Mouse (Mus musculus): ENCODE results near the gene Nucks1. TPM values are rescaled to one million over a fixed set of nuclear protein-coding genes. Genes with fewer than 3 reads are reported as not detected.

Gene Nucks1
- polyA plus RNA-seq, 1 experiment from 2014 or later, result 38.4 TPM

DNA sequence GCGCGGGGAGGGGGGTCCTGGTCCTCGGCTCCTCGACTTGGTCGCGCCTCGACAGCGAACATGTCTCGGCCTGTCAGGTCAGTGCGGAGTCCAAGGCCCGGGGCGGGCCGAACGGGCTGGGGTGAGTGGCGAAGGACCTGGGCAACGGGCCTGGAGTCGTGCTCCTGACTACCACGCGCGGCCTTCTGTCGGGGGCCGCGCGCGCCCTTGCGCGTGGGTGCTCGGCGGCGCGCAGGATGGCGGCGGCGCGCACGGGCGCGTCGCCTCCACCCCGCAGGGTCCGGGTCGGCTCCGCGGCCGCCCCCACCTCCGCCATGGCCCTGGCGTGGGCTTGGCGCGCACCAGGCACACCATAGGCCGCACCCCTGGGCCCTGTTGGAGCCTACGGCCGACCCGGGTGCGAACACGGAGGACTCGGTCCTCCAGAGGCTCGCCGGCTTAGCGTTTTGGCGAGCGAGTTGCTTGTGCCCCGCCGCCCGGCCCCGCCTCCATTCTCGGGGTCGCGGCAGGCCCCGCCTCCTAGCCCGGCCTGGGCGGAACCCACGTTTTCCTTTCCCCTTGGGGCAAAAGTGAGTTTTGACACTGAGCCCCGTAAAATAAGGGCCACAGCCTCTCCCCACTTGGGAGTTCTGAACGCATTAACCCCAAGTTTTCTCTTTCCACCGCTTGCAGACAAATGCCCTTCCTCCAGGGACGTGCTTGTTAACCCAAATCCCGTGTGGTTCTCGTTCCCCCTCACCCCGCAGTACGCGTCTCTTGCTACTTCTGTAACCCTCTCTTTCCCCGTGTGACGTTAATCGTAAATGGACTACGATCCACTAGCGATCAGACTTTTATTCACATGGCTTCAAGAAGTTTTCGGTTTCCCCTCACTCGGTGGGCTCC is 582 bp downstream of the Nucks1 start:
- peak overlapping the region; percentile 67 for H3K4me2 ChIP-seq (replicated peaks)
- peaks cover 18% of the 10 kb centered on the region for H3K4me1 ChIP-seq (replicated peaks; ENCODE audit: control insufficient read depth, insufficient read depth, low read length)
- DNase-seq (ENCODE audit: low spot score), result peak; percentile 71
- ATAC-seq (ENCODE audit: low FRiP score), result peak; percentile 81
- no peaks in the 10 kb centered on the region for H3K9me3 ChIP-seq (ENCODE audit: control insufficient read depth, low read length)
- H3K27ac ChIP-seq, result peak overlapping the region; percentile 98
- H3K4me3 ChIP-seq (replicated peaks; ENCODE audit: low read length), result peak overlapping the region; percentile 96
- no peaks in the 10 kb centered on the region for H3K36me3 ChIP-seq (replicated peaks; ENCODE audit: control insufficient read depth, insufficient read depth)
- peak overlapping the region; percentile 96 for H3K9ac ChIP-seq
- H3K27me3 ChIP-seq (ENCODE audit: control insufficient read depth, insufficient read depth, low read length), result peaks cover 5% of the 10 kb centered on the region
- under 1% methylated on average over 79 of the region's 88 CpGs for WGBS

DNA sequence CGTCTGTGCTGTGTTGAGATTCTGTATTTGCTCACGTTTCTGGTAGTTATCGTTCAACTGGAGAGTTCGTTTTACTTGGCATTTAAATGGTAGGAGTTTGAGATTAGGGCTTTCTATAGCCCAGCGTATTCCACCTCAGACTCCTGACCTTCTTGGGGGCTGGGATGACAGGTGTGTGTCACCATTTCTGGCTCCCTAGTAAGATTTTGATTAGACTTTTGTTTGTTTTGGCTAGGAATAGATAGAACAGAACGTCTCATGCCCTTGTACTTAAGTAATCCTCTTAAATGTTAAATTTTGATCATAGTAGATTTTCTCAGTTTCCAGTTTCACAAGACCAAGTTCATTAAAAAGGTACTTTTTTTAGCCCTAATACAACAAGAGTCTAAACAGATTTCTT is 7.3 kb downstream of the Nucks1 start:
- no peak overlapping the region for H3K27ac ChIP-seq
- H3K9ac ChIP-seq, result no peak overlapping the region
- no peak overlapping the region for H3K4me2 ChIP-seq (replicated peaks)
- H3K36me3 ChIP-seq (replicated peaks; ENCODE audit: control insufficient read depth, insufficient read depth), result peaks cover 39% of the 10 kb centered on the region
- DNase-seq (ENCODE audit: low spot score) (no peak), ATAC-seq (ENCODE audit: low FRiP score) (no peak)
- no peaks in the 10 kb centered on the region for H3K9me3 ChIP-seq (ENCODE audit: control insufficient read depth, low read length)
- H3K27me3 ChIP-seq (ENCODE audit: control insufficient read depth, insufficient read depth, low read length), result no peaks in the 10 kb centered on the region
- H3K4me1 ChIP-seq (replicated peaks; ENCODE audit: control insufficient read depth, insufficient read depth, low read length), result peaks cover 14% of the 10 kb centered on the region
- H3K4me3 ChIP-seq (replicated peaks; ENCODE audit: low read length), result no peak overlapping the region
- WGBS, result 85% methylated on average over 6 of the region's 6 CpGs

DNA sequence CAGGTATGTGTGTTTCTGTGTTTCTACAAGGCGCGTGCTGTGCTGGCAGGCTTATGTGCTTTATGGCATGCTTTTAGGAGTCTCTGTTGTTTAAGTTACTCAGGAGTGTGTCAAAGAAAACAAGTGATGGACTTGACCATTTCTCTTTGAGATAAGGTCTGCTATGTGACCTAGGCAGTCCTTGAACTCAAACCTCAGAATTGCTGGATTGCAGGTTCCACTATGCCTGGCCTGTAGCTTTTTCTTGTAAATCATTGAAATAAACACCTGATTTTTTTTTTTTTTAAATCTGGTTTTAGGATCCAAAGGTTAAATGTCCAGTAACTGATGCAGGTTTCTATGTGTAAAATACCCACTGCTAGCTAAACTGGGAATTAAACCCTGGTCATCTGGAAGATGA is 8.7 kb downstream of the Nucks1 start:
- Histone ChIP-seq H3K4me3 (replicated peaks; ENCODE audit: low read length) (no peak overlapping the region), H3K9me3 (ENCODE audit: control insufficient read depth, low read length) (no peaks in the 10 kb centered on the region), H3K36me3 (replicated peaks; ENCODE audit: control insufficient read depth, insufficient read depth) (peaks cover 53% of the 10 kb centered on the region), H3K4me1 (replicated peaks; ENCODE audit: control insufficient read depth, insufficient read depth, low read length) (peaks cover 10% of the 10 kb centered on the region; the same call in 1 of the 2 replicates), H3K27me3 (ENCODE audit: control insufficient read depth, insufficient read depth, low read length) (no peaks in the 10 kb centered on the region), H3K4me2 (replicated peaks) (no peak overlapping the region), H3K9ac (no peak overlapping the region), H3K27ac (no peak overlapping the region)
- 100% methylated on average over 2 of the region's 2 CpGs for WGBS
- no peak for ATAC-seq (ENCODE audit: low FRiP score)
- DNase-seq (ENCODE audit: low spot score), result no peak

DNA sequence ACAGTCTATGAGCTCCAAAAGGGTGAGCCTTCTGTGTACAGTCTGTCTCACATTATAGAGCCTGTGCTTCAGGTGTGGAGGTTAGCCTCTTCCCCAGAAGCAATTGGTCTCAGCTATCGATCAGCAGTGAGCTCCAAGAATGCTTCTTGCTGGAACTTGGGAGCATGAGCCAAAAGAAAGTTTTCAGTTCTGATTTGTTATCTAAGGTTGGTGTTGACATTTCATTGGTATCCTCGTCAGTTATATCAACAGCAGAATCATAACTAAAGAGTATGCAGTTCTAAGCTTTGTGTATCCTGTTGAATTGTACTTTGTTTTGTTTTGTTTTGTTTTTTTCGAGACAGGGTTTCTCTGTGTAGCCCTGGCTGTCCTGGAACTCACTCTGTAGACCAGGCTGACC is 11.8 kb downstream of the Nucks1 start:
- DNase-seq (ENCODE audit: low spot score) (no peak), ATAC-seq (ENCODE audit: low FRiP score) (no peak)
- no peaks in the 10 kb centered on the region for H3K4me1 ChIP-seq (replicated peaks; ENCODE audit: control insufficient read depth, insufficient read depth, low read length)
- no peak overlapping the region for H3K4me3 ChIP-seq (replicated peaks; ENCODE audit: low read length)
- H3K9ac ChIP-seq, result no peak overlapping the region
- H3K27ac ChIP-seq, result no peak overlapping the region
- H3K4me2 ChIP-seq (replicated peaks), result no peak overlapping the region
- 98% methylated on average over 3 of the region's 3 CpGs for whole genome bisulfite sequencing
- peaks cover 81% of the 10 kb centered on the region for H3K36me3 ChIP-seq (replicated peaks; ENCODE audit: control insufficient read depth, insufficient read depth)
- H3K27me3 ChIP-seq (ENCODE audit: control insufficient read depth, insufficient read depth, low read length), result no peaks in the 10 kb centered on the region
- no peaks in the 10 kb centered on the region for H3K9me3 ChIP-seq (ENCODE audit: control insufficient read depth, low read length)

DNA sequence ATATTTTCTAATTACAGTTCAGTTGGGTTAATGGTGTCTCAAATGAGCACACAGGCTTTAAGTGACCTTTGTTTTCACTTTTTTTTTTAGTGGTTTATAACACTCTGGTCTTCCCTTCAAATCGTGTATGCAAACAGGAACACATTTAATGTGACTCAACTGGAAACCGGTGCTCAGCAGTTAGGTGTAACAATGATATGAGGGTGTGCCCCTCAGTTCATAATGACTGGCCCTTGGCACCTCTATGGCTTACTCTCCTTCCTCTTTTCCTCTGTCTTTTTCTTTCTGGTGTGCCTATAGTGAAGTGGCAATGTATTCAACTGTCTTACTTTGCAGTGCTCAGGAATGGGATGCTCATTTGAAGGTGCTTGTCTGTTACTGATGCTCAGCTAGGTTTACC is 23.1 kb downstream of the Nucks1 start:
- no peak overlapping the region for H3K4me3 ChIP-seq (replicated peaks; ENCODE audit: low read length)
- WGBS, result 87% methylated on average over 2 of the region's 2 CpGs
- peaks cover 59% of the 10 kb centered on the region for H3K36me3 ChIP-seq (replicated peaks; ENCODE audit: control insufficient read depth, insufficient read depth)
- no peaks in the 10 kb centered on the region for H3K4me1 ChIP-seq (replicated peaks; ENCODE audit: control insufficient read depth, insufficient read depth, low read length)
- no peak for ATAC-seq (ENCODE audit: low FRiP score)
- no peak overlapping the region for H3K9ac ChIP-seq
- DNase-seq (ENCODE audit: low spot score), result no peak
- no peaks in the 10 kb centered on the region for H3K27me3 ChIP-seq (ENCODE audit: control insufficient read depth, insufficient read depth, low read length)
- H3K27ac ChIP-seq, result no peak overlapping the region
- H3K9me3 ChIP-seq (ENCODE audit: control insufficient read depth, low read length), result no peaks in the 10 kb centered on the region
- no peak overlapping the region for H3K4me2 ChIP-seq (replicated peaks)

DNA sequence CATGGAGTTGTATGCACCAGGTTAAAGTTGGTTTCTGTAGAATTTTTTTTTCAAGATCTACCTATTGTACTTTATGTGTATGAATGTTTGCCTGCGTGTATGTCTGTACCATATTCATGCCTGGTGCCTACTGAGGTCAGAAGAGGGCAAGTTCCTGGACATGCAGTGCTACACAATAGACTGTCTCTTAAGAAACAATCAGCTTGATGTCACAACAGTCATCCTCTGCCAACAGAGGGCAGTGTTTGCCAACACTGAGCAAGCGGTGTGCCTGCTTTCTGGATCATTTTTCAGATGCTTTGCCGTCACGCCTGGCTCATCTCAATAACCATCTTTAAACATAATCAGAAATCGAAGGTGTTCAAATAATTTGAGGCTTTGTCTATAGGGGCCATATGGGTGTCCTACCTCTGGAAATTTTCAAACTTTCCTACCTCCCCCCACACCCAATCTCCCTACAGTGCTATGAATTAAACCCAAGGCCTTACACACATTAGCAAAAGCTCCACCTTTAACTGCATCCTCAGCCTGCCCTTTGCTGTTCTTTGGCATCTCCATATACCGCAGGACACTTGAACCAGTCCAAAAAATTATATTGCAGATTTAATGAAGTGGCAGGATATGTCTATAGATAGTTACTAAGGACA is 27.4 kb downstream of the Nucks1 start:
- DNase-seq (ENCODE audit: low spot score) (peak; percentile 86), ATAC-seq (ENCODE audit: low FRiP score) (peak; percentile 64; the same call in 1 of the 2 replicates)
- H3K27ac ChIP-seq, result no peak overlapping the region
- no peak overlapping the region for H3K9ac ChIP-seq
- H3K27me3 ChIP-seq (ENCODE audit: control insufficient read depth, insufficient read depth, low read length), result no peaks in the 10 kb centered on the region
- H3K36me3 ChIP-seq (replicated peaks; ENCODE audit: control insufficient read depth, insufficient read depth), result peaks cover 20% of the 10 kb centered on the region; the same call in 1 of the 2 replicates
- 43% methylated on average over 6 of the region's 6 CpGs for WGBS
- H3K9me3 ChIP-seq (ENCODE audit: control insufficient read depth, low read length), result no peaks in the 10 kb centered on the region
- H3K4me2 ChIP-seq (replicated peaks), result no peak overlapping the region
- no peaks in the 10 kb centered on the region for H3K4me1 ChIP-seq (replicated peaks; ENCODE audit: control insufficient read depth, insufficient read depth, low read length)
- H3K4me3 ChIP-seq (replicated peaks; ENCODE audit: low read length), result no peak overlapping the region

DNA sequence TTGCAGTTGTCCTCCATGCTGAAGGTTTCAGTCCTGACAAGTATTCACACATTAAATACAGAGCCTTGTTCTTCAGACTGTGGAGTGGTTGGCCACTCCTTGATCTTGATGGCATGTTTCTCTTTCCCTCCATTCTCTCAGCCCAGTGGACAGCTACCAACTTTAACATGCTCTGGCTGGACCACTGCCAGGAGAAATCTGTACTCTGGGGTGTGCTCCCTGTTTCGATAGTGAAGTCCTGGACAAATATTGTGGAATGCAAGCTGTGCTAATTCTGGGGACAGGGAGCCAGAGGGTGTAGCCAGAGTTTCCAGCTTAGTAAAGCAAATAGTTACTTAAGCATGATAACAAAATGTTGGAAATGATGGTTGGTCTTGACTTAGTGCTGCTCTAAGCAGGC is 28.5 kb downstream of the Nucks1 start:
- Histone ChIP-seq H3K27ac (no peak overlapping the region), H3K4me1 (replicated peaks; ENCODE audit: control insufficient read depth, insufficient read depth, low read length) (no peaks in the 10 kb centered on the region), H3K4me3 (replicated peaks; ENCODE audit: low read length) (no peak overlapping the region), H3K4me2 (replicated peaks) (no peak overlapping the region), H3K9me3 (ENCODE audit: control insufficient read depth, low read length) (no peaks in the 10 kb centered on the region), H3K9ac (no peak overlapping the region), H3K27me3 (ENCODE audit: control insufficient read depth, insufficient read depth, low read length) (no peaks in the 10 kb centered on the region), H3K36me3 (replicated peaks; ENCODE audit: control insufficient read depth, insufficient read depth) (peaks cover 15% of the 10 kb centered on the region; the same call in 1 of the 2 replicates)
- WGBS, result 84% methylated on average over 1 of the region's 1 CpGs
- DNase-seq (ENCODE audit: low spot score) (no peak), ATAC-seq (ENCODE audit: low FRiP score) (no peak)

DNA sequence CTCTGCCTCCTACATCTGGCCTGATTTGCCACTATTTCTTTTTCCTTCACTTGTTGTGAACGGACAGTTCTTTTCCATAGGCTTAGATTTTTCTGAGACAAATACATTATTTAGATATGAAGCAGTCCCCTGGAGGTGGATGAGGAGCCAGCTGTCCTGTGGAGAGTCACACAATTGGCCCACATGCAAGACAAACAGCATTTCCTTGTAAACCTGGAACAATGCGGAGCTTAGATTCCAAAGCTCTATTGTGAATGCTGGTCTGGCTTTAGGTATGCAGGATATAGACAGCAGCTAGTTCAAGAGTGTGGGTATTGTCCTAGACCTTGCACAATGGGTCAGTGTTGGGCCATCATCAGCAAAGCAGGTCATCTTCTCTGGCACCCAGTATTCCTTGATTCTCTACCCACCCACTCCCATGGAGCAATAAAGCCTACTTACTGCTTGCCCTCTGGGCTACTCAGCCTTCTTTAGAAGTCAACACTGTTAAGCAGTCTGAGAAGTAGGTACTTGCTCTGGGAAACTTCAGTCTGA is 30.4 kb downstream of the Nucks1 start:
- Histone ChIP-seq H3K27ac (no peak overlapping the region), H3K4me1 (replicated peaks; ENCODE audit: control insufficient read depth, insufficient read depth, low read length) (no peaks in the 10 kb centered on the region), H3K36me3 (replicated peaks; ENCODE audit: control insufficient read depth, insufficient read depth) (no peaks in the 10 kb centered on the region), H3K9ac (no peak overlapping the region), H3K4me3 (replicated peaks; ENCODE audit: low read length) (no peak overlapping the region), H3K4me2 (replicated peaks) (no peak overlapping the region), H3K9me3 (ENCODE audit: control insufficient read depth, low read length) (no peaks in the 10 kb centered on the region), H3K27me3 (ENCODE audit: control insufficient read depth, insufficient read depth, low read length) (no peaks in the 10 kb centered on the region)
- no peak for ATAC-seq (ENCODE audit: low FRiP score)
- 47% methylated on average over 2 of the region's 2 CpGs for WGBS
- no peak for DNase-seq (ENCODE audit: low spot score)

DNA sequence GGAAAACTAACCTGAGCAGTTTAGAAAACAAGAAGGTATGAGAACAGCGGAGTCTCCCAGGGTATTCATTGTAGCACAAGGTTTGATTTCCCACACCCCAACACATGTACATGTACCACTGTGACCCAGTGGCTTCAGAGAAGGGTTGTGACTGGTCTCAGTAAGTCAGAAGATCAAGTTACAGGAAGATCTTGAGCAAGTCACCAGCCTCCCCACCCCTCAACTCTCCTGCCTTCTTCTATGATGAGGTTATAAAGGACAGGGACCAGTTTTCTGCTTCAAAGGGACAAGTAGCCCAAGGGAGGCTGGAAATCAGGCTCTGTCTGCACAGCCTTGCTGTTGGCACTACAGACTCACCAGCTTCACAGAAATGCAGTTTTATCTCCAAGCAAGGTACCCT is 31.2 kb downstream of the Nucks1 start:
- Histone ChIP-seq H3K27ac (no peak overlapping the region), H3K9ac (no peak overlapping the region), H3K27me3 (ENCODE audit: control insufficient read depth, insufficient read depth, low read length) (no peaks in the 10 kb centered on the region), H3K9me3 (ENCODE audit: control insufficient read depth, low read length) (no peaks in the 10 kb centered on the region), H3K36me3 (replicated peaks; ENCODE audit: control insufficient read depth, insufficient read depth) (no peaks in the 10 kb centered on the region), H3K4me1 (replicated peaks; ENCODE audit: control insufficient read depth, insufficient read depth, low read length) (no peaks in the 10 kb centered on the region), H3K4me2 (replicated peaks) (no peak overlapping the region), H3K4me3 (replicated peaks; ENCODE audit: low read length) (no peak overlapping the region)
- ATAC-seq (ENCODE audit: low FRiP score) (no peak), DNase-seq (ENCODE audit: low spot score) (no peak)
- 100% methylated on average over 1 of the region's 1 CpGs for WGBS

Measured in hindbrain, embryonic 14.5 days (tissue).